Mouse (Mus musculus) left cerebral cortex, postnatal 36 days (tissue): ENCODE data around the gene Sec14l3. TPM values are rescaled to one million over a fixed set of nuclear protein-coding genes. Genes with fewer than 3 reads are reported as not detected.

ENCODE experiments used
- DNase-seq, 2 experiments: peaks; one replicate each; pipeline ENCODE4 v3.0.0; 2021 to 2022; ENCODE audit warnings: low spot score in 2 of 2, mixed read lengths in 1 of 2
- intact Hi-C: fragments of 180-260 bp; cut with DNase I; formaldehyde crosslinking; loops from one replicate; pipeline ENCODE4 v1.15.1; 2025
- total RNA-seq, 2 experiments: library from RNA; stranded (reverse); gene quantifications; 2 replicates each; pipeline ENCODE4 v1.2.3; 2021

Gene Sec14l3
- total RNA-seq, 2 experiments from 2014 or later, result 0.52 to 1.5 TPM

- DNase-seq, result peak; percentile 80 to 83
- intact Hi-C loops, result no loop called here
Observed at GRCm38 (mm10) chr11:4118081-4118921, 53.7 kb downstream of the Sec14l3 start.

DNA sequence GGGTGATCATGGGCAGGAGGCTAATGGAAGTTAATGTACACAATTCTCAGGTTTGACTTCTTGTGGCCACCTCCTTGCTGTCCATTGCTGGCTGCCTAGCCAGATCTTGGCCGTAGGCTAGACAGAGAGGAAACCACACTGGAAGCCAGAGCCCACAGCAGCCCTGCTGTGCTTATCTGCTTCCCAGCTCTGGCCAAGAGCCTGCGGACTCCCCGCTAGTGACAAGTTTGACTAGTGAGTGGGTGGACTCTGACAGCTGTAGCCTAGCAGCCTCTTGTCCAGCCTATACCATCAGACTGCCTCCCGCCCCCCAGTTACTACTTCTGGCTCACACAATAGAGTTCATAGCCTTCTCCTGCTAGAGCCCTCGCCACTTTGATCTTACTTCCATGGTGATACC is 55.0 kb downstream of the Sec14l3 start:
- intact Hi-C loops, result loop anchor here (5.0 kb wide), 2 partner anchors 32 to 67 kb away; no protein-coding TSS in a partner anchor
- DNase-seq, result no peak

DNA sequence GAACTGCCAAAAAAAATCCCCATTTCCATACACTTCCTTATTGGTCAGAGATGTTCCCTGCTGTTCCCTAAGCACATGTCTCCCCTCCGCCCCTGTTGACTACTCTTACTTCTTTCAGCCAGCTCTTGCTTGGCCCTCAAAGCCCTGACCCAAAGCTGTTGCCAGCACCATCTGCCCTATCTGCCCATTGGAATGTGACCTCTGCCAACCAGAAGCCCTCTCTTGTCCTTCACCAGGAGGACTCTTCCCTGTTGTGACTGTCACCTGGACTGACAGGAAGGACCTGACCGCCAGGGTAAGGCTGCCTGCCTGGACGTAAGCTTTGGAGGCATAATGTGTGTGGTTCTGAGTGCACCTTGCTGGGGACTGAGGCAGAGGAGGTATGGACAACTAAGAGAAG is 57.0 kb downstream of the Sec14l3 start:
- intact Hi-C loops, result loop anchor here (5.0 kb wide), 2 partner anchors 34 to 69 kb away; no protein-coding TSS in a partner anchor

DNA sequence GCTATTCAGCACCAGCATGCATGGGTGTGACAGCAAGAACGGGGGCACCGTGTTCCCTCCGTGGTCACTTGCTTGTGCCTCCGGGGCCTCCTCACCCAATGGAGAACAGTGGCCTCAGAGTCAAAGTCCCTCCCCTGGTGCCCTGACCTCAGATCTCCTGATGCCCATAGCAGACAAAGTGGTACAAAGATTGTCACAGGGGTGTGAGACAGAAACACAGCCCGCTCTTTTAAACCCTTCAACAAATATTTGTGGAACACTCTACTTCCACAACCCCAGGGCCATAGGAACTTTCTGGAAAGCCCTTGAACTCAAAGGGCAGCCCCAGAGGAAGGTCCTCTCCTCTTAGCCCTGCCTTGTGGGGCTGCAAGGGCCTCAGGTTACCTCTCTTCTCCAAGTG is 57.6 kb downstream of the Sec14l3 start:
- intact Hi-C loops, result loop anchor here (5.0 kb wide), 2 partner anchors 35 to 70 kb away; no protein-coding TSS in a partner anchor

More for the DNA sequence above, 57.0 kb downstream of the Sec14l3 start:
- no peak for DNase-seq

GRCm38 (mm10) chr11:4122742-4123579 is 58.3 kb downstream of the Sec14l3 start, which contains the start of gene Sec14l2:
Gene Sec14l2, minus strand, starts transcription at chr11:4123415.
- no peak for DNase-seq
- intact Hi-C loops, result loop anchor here (5.0 kb wide), 2 partner anchors 36 to 71 kb away; no protein-coding TSS in a partner anchor

More for the DNA sequence above, 57.6 kb downstream of the Sec14l3 start:
- no peak for DNase-seq

GRCm38 (mm10) chr11:4123922-4124321 is 59.3 kb downstream of the Sec14l3 start:
- no peak for DNase-seq
- intact Hi-C loops, result loop anchor here (5.0 kb wide), 2 partner anchors 37 to 72 kb away; no protein-coding TSS in a partner anchor

GRCm38 (mm10) chr11:4127059-4127458 is 62.4 kb downstream of the Sec14l3 start:
- DNase-seq, result no peak
- intact Hi-C loops, result no loop called here

Other genes starting within 250 kb of the Sec14l3 start
- gene Osbp2, start 200.9 kb upstream of the Sec14l3 start, total RNA-seq, result 100 to 1,000 TPM; 128 to 164 TPM
- gene 4921536K21Rik, start 169.7 kb upstream of the Sec14l3 start, total RNA-seq, result under 1 TPM; 0.32 to 0.70 TPM
- gene Dusp18, start 169.6 kb upstream of the Sec14l3 start, total RNA-seq, result 10 to 100 TPM; 23.7 to 26.4 TPM
- 10 to 100 TPM; 18.5 to 23.0 TPM for gene Slc35e4, start 150.2 kb upstream of the Sec14l3 start, total RNA-seq
- 10 to 100 TPM; 18.2 to 20.0 TPM for gene Tcn2, start 132.7 kb upstream of the Sec14l3 start, total RNA-seq
- 10 to 100 TPM; 38.3 to 42.0 TPM for gene Pes1, start 100.9 kb upstream of the Sec14l3 start, total RNA-seq
- gene 4930556J24Rik, start 88.1 kb upstream of the Sec14l3 start, total RNA-seq, result under 1 TPM in 1 of 2 experiments, not detected in 1; 0.54 TPM
- gene Gal3st1, start 81.2 kb upstream of the Sec14l3 start, total RNA-seq, result 10 to 100 TPM; 13.2 to 17.4 TPM
- not detected for gene Sec14l4, start 33.4 kb upstream of the Sec14l3 start, total RNA-seq
- gene Mtfp1, start 30.6 kb downstream of the Sec14l3 start, total RNA-seq, result 10 to 100 TPM; 90.9 to 94.5 TPM
- 10 to 100 TPM; 35.0 to 35.4 TPM for gene Sec14l2, start 58.6 kb downstream of the Sec14l3 start, total RNA-seq
- 10 to 100 TPM; 28.8 to 35.9 TPM for gene Rnf215, start 70.4 kb downstream of the Sec14l3 start, total RNA-seq
- gene Ccdc157, start 95.5 kb downstream of the Sec14l3 start, total RNA-seq, result 10 to 100 TPM; 16.0 to 18.1 TPM
- 10 to 100 TPM; 61.3 to 65.3 TPM for gene Sf3a1, start 95.5 kb downstream of the Sec14l3 start, total RNA-seq
- 10 to 100 TPM; 32.7 to 36.2 TPM for gene Tbc1d10a, start 121.9 kb downstream of the Sec14l3 start, total RNA-seq
- gene Castor1, start 153.4 kb downstream of the Sec14l3 start, total RNA-seq, result 1 to 10 TPM; 4.3 to 5.3 TPM
- not detected for gene Osm, start 171.6 kb downstream of the Sec14l3 start, total RNA-seq
- gene Lif, start 192.7 kb downstream of the Sec14l3 start, total RNA-seq, result under 1 TPM; 0.48 to 0.79 TPM